ENCODE assay signal across 20 mouse cellular contexts in genomic region chr14:75756971-75757370, GRCm38 (mm10). TPM values are rescaled to one million over a fixed set of nuclear protein-coding genes. Genes with fewer than 3 reads are reported as not detected.
A peak's percentile ranks its signal among the peaks of the same experiment; 100 is the strongest.
DNase-seq lines count a peak whose midpoint lies in the region; TF ChIP-seq lines count a peak whose summit lies in the region.
"Had no signal": no experiment of that assay in that cellular context is flagged by ENCODE, and none has a peak within 500 bp of the region (broad histone marks: within the 10 kb centered on the region; RNA-seq: fewer than 3 reads in every experiment).

No protein-coding gene starts in this region.

- no peak overlapping the region for H3K27ac ChIP-seq in kidney, adult 2 months (ENCODE audit: insufficient read depth, low read depth, low read length)
- H3K27ac ChIP-seq in heart, embryonic 10.5 days, result no peak overlapping the region
- no peak overlapping the region for H3K27ac ChIP-seq in limb, embryonic 10.5 days
- H3K27ac ChIP-seq: embryonic facial prominence, embryonic 15.5 days; forebrain, embryonic 12.5 days; heart, adult 2 months; hindbrain, embryonic 10.5 days; hindbrain, embryonic 14.5 days; intestine, embryonic 15.5 days; kidney, embryonic 15.5 days had no signal

- H3K4me1 ChIP-seq in kidney, adult 2 months (ENCODE audit: control insufficient read depth, insufficient read depth, low read length), result peaks cover 10% of the 10 kb centered on the region
- peaks cover 11% of the 10 kb centered on the region for H3K4me1 ChIP-seq in heart, embryonic 10.5 days
- peaks cover 19% of the 10 kb centered on the region for H3K4me1 ChIP-seq in limb, embryonic 10.5 days

- no peaks in the 10 kb centered on the region for H3K27me3 ChIP-seq in kidney, adult 2 months (replicated peaks; ENCODE audit: control insufficient read depth, insufficient read depth, low read length)
- peaks cover 15% of the 10 kb centered on the region; the same call in 1 of the 2 replicates for H3K27me3 ChIP-seq in heart, embryonic 10.5 days (ENCODE audit: insufficient read depth, poor library complexity, severe bottlenecking)
- H3K27me3 ChIP-seq in limb, embryonic 10.5 days (ENCODE audit: low read depth, poor library complexity, severe bottlenecking), result peaks cover 8% of the 10 kb centered on the region; the same call in 1 of the 2 replicates
- H3K27me3 ChIP-seq: embryonic facial prominence, embryonic 15.5 days; intestine, embryonic 15.5 days had no signal

- H3K36me3 ChIP-seq in kidney, adult 2 months (ENCODE audit: control insufficient read depth, insufficient read depth, low read length), result peaks cover under 1% of the 10 kb centered on the region; the same call in 1 of the 2 replicates
- H3K36me3 ChIP-seq in heart, embryonic 10.5 days, result no peaks in the 10 kb centered on the region
- peaks cover under 1% of the 10 kb centered on the region for H3K36me3 ChIP-seq in limb, embryonic 10.5 days
- H3K36me3 ChIP-seq: embryonic facial prominence, embryonic 15.5 days; intestine, embryonic 15.5 days had no signal

- no peak for TF ChIP-seq POLR2A in kidney, adult 2 months (IDR thresholded peaks at IDR 0.05; ENCODE audit: low read depth, low read length)

- no peak for TF ChIP-seq CTCF in kidney, adult 2 months (conservative IDR thresholded peaks at IDR 0.05; ENCODE audit: insufficient read depth, insufficient read length, low read depth, low read length)

- DNase-seq in kidney, adult 2 months, result peak; percentile 45
- DNase-seq in kidney, postnatal 10 days, result no peak
- peak; percentile 42 for DNase-seq in adrenal gland, adult 8-10 months
- peak; percentile 62 to 70 for DNase-seq in adrenal gland, postnatal 36 days
- DNase-seq in Muller cell, postnatal 12 days (ENCODE audit: inconsistent ontology term), result no peak
- no peak for DNase-seq in heart, embryonic 10.5 days (ENCODE audit: low spot score)
- no peak for DNase-seq in limb, embryonic 10.5 days (ENCODE audit: low spot score)
- DNase-seq: cerebellum, adult 18-20 months; embryo, embryonic 11 days; forebrain, postnatal 0 days; gastrocnemius, postnatal 14 days; heart, adult 2 months; kidney, adult 18-20 months had no signal

- no peak overlapping the region for H3K4me3 ChIP-seq in kidney, adult 2 months (ENCODE audit: insufficient read depth, low read depth, low read length)
- no peak overlapping the region for H3K4me3 ChIP-seq in heart, embryonic 10.5 days
- no peak overlapping the region for H3K4me3 ChIP-seq in limb, embryonic 10.5 days
- H3K4me3 ChIP-seq: embryonic facial prominence, embryonic 15.5 days; forebrain, embryonic 12.5 days; heart, adult 2 months; heart, embryonic 12.5 days; hindbrain, embryonic 10.5 days; intestine, embryonic 15.5 days; kidney, embryonic 15.5 days had no signal

- H3K9me3 ChIP-seq in heart, embryonic 10.5 days, result no peaks in the 10 kb centered on the region
- no peaks in the 10 kb centered on the region for H3K9me3 ChIP-seq in limb, embryonic 10.5 days (replicated peaks)
- H3K9me3 ChIP-seq: embryonic facial prominence, embryonic 15.5 days; forebrain, embryonic 12.5 days; heart, embryonic 12.5 days; hindbrain, embryonic 10.5 days; intestine, embryonic 15.5 days; kidney, embryonic 15.5 days had no signal

- WGBS in kidney, adult 2 months, result 63% methylated on average over 6 of the region's 6 CpGs
- 84% methylated on average over 6 of the region's 6 CpGs for WGBS in heart, embryonic 10.5 days
- 87% methylated on average over 6 of the region's 6 CpGs for WGBS in limb, embryonic 10.5 days

RNA-seq across cellular contexts. Expression of gene Cog3, which starts 2.7 kb away (rescaled TPM):
- polyA plus RNA-seq in kidney, adult 2 months (2012; rRNA removed), result 7.8 and 10.0 TPM in 2 replicates
- 10 to 100 TPM; 27.2 to 41.4 (median 37.6) TPM for total RNA-seq in adrenal gland, adult 8-10 months (2022)
- 10 to 100 TPM; 26.5 to 33.3 TPM for total RNA-seq in adrenal gland, postnatal 36 days (2021)
- polyA plus RNA-seq in heart, embryonic 10.5 days (2016; fragmentation: Nextera tagmentation; extraction: Ambion mirVana), result 16.6 and 18.9 TPM in 2 replicates
- 19.0 and 22.5 TPM in 2 replicates for polyA plus RNA-seq in limb, embryonic 10.5 days (2016; fragmentation: Nextera tagmentation; extraction: Ambion mirVana)

RNA-seq across cellular contexts. Expression of gene Slc25a30, which starts 29.9 kb away (rescaled TPM):
- 26.3 and 29.6 TPM in 2 replicates for polyA plus RNA-seq in kidney, adult 2 months (2012; rRNA removed)
- 100 to 1,000 TPM in 2 of 4 experiments, 10 to 100 TPM in 2; 88.4 to 209 (median 152) TPM for total RNA-seq in adrenal gland, adult 8-10 months (2022)
- 100 to 1,000 TPM; 206 to 215 TPM for total RNA-seq in adrenal gland, postnatal 36 days (2021)
- polyA plus RNA-seq in heart, embryonic 10.5 days (2016; fragmentation: Nextera tagmentation; extraction: Ambion mirVana), result 5.2 and 5.8 TPM in 2 replicates
- polyA plus RNA-seq in limb, embryonic 10.5 days (2016; fragmentation: Nextera tagmentation; extraction: Ambion mirVana), result 4.8 and 6.2 TPM in 2 replicates

Comparison
In these comparisons a context has a peak if more than half of its experiments do, and no peak if none do; other contexts are left out.
1. DNase-seq: peak in kidney, adult 2 months (single experiment), adrenal gland, adult 8-10 months (single experiment) and adrenal gland, postnatal 36 days (2 of 2); none in kidney, postnatal 10 days (single experiment), Muller cell, postnatal 12 days (single experiment), heart, embryonic 10.5 days (single experiment) and limb, embryonic 10.5 days (single experiment).